Mouse (Mus musculus): ENCODE results near the gene Htra3.

Gene Htra3

GRCm38 (mm10) chr5:35679256-35680155, at the start of gene Htra3:
TSS of gene Htra3 (minus strand) at chr5:35679782.
- CTCF ChIA-PET: no interaction called here

- CTCF ChIA-PET: interaction anchor here (0.6 kb wide), 1 partner anchor 10 kb away, joined by 4 read pairs; no protein-coding TSS in a partner anchor
Observed at GRCm38 (mm10) chr5:35728957-35729460, 49.4 kb upstream of the Htra3 start.

GRCm38 (mm10) chr5:35728344-35728956, 48.9 kb upstream of the Htra3 start:
- CTCF ChIA-PET: interaction anchor here (0.6 kb wide), 1 partner anchor 9 kb away, joined by 4 read pairs; no protein-coding TSS in a partner anchor

- CTCF ChIA-PET: no interaction called here
Observed at GRCm38 (mm10) chr5:35727447-35727846, 47.9 kb upstream of the Htra3 start.

GRCm38 (mm10) chr5:35725840-35726239, 46.3 kb upstream of the Htra3 start:
- CTCF ChIA-PET: no interaction called here

GRCm38 (mm10) chr5:35723900-35724299, 44.3 kb upstream of the Htra3 start:
- CTCF ChIA-PET: no interaction called here

- CTCF ChIA-PET: no interaction called here
Observed at GRCm38 (mm10) chr5:35722654-35723053, 43.1 kb upstream of the Htra3 start.

GRCm38 (mm10) chr5:35721933-35722332, 42.4 kb upstream of the Htra3 start:
- CTCF ChIA-PET: no interaction called here

- CTCF ChIA-PET: interaction anchor here (0.6 to 1.5 kb wide), 2 partner anchors 9 to 800 kb away, joined by 4 to 14 read pairs; no protein-coding TSS in a partner anchor
Observed at GRCm38 (mm10) chr5:35719880-35720279, 40.3 kb upstream of the Htra3 start.

- CTCF ChIA-PET: interaction anchor here (0.6 to 1.5 kb wide), 2 partner anchors 10 to 801 kb away, joined by 4 to 14 read pairs; no protein-coding TSS in a partner anchor
Observed at GRCm38 (mm10) chr5:35719343-35719742, 39.8 kb upstream of the Htra3 start.

- CTCF ChIA-PET: interaction anchor here (1.5 kb wide), 1 partner anchor 10 kb away, joined by 4 read pairs; no protein-coding TSS in a partner anchor
Observed at GRCm38 (mm10) chr5:35718817-35719216, 39.2 kb upstream of the Htra3 start.

- CTCF ChIA-PET: no interaction called here
Observed at GRCm38 (mm10) chr5:35717946-35718345, 38.4 kb upstream of the Htra3 start.

- CTCF ChIA-PET: no interaction called here
Observed at GRCm38 (mm10) chr5:35717455-35717854, 37.9 kb upstream of the Htra3 start.

- CTCF ChIA-PET: interaction anchor here (0.6 kb wide), 1 partner anchor 37 kb away, joined by 3 read pairs; no protein-coding TSS in a partner anchor
Observed at GRCm38 (mm10) chr5:35713649-35714354, 34.2 kb upstream of the Htra3 start.

- CTCF ChIA-PET: no interaction called here
Observed at GRCm38 (mm10) chr5:35712517-35712916, 32.9 kb upstream of the Htra3 start.

- CTCF ChIA-PET: no interaction called here
Observed at GRCm38 (mm10) chr5:35710931-35711330, 31.3 kb upstream of the Htra3 start.

GRCm38 (mm10) chr5:35710481-35710880, 30.9 kb upstream of the Htra3 start:
- CTCF ChIA-PET: no interaction called here

- CTCF ChIA-PET: no interaction called here
Observed at GRCm38 (mm10) chr5:35705411-35705810, 25.8 kb upstream of the Htra3 start.

GRCm38 (mm10) chr5:35703814-35704213, 24.2 kb upstream of the Htra3 start:
- CTCF ChIA-PET: no interaction called here

GRCm38 (mm10) chr5:35703183-35703582, 23.6 kb upstream of the Htra3 start:
- CTCF ChIA-PET: no interaction called here

GRCm38 (mm10) chr5:35702582-35703140, 23.1 kb upstream of the Htra3 start:
- CTCF ChIA-PET: no interaction called here

- CTCF ChIA-PET: interaction anchor here (2.5 kb wide), 1 partner anchor 55 kb away, joined by 12 read pairs; no protein-coding TSS in a partner anchor
Observed at GRCm38 (mm10) chr5:35701042-35701441, 21.5 kb upstream of the Htra3 start.

Measured in spleen, embryonic (tissue).